Mouse (Mus musculus) lung, postnatal 0 days (tissue): ENCODE data around the gene Cdkal1.

Source experiments
- CTCF ChIP-seq: IDR thresholded peaks from 2 replicates; pipeline ENCODE4 v1.5.1; 2016; ENCODE audit warnings: antibody characterized with exemption, mild to moderate bottlenecking
- EP300 ChIP-seq: IDR thresholded peaks from 2 replicates; pipeline ENCODE4 v1.6.1; 2016; ENCODE audit warnings: antibody characterized with exemption, mild to moderate bottlenecking, control low read depth

DNA sequence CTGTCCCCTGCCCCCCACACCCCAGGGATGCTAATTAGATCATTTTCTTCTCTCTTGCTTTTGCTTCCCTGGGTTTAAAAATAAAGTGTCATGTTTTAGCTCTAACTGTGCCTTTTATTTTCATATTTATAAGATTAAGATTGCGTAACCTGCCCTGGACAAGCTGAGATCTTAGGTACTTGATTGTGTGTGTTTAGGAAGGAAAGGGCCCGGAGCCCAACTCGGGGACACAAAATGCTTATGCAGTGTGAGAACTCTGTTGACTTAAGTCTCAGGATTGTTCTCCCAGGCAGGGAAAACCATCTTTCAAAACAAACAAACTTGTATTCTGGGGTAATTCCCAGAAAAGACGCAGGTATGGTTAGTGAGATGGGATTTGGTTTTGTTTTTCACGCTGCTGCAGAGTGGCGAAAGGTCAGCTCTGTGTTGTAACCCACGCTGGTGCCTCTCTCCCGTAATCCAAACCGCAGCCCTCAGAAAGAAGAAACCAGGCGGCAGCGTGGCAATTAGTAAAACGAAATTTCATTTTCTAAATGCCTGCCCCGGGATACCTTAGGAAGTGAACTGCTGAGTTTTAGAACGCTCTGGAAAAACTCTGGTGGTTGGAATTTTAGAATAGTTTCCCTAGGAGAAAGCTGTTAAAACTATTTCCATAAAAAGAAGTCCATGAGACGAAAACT lies 690.5 kb downstream of the Cdkal1 start:
- TF ChIP-seq CTCF (no peak), EP300 (no peak)
